Mouse (Mus musculus) forebrain, embryonic 16.5 days (tissue): ENCODE results near the gene Ovol2. TPM values are rescaled to one million over a fixed set of nuclear protein-coding genes. Genes with fewer than 3 reads are reported as not detected.

Source experiments
- ATAC-seq: fragments of 200-750 bp; cut with Nextera tagmentation; 2 replicates; pipeline ENCODE4 v1.8.0; 2017; ENCODE audit warnings: mild to moderate bottlenecking, moderate library complexity
- H3K27ac ChIP-seq: fragments of 300-500 bp; sonication (generic); 2 replicates; pipeline ENCODE4 v1.5.1; 2014; ENCODE audit warnings: low read length, control low read depth
- H3K27me3 ChIP-seq: fragments of 300-500 bp; sonication (generic); replicated peaks from 2 replicates; pipeline ENCODE4 v1.6.1; 2014; ENCODE audit warnings: low read length; ENCODE audit not compliant: control insufficient read depth, insufficient read depth
- H3K36me3 ChIP-seq: fragments of 300-500 bp; sonication (generic); 2 replicates; pipeline ENCODE4 v1.6.1; 2014; ENCODE audit not compliant: control insufficient read depth, insufficient read depth
- H3K4me1 ChIP-seq: fragments of 300-500 bp; sonication (generic); replicated peaks from 2 replicates; pipeline ENCODE4 v1.6.1; 2014; ENCODE audit warnings: low read length; ENCODE audit not compliant: control insufficient read depth, insufficient read depth
- H3K4me2 ChIP-seq: fragments of 300-500 bp; sonication (generic); 2 replicates; pipeline ENCODE4 v1.6.1; 2014; ENCODE audit warnings: mild to moderate bottlenecking, low read length, control low read depth
- H3K4me3 ChIP-seq: fragments of 300-500 bp; sonication (generic); replicated peaks from 2 replicates; pipeline ENCODE4 v1.5.1; 2014; ENCODE audit warnings: mild to moderate bottlenecking, low read length, control low read depth
- H3K9ac ChIP-seq: fragments of 300-500 bp; sonication (generic); replicated peaks from 2 replicates; pipeline ENCODE4 v1.6.1; 2014; ENCODE audit warnings: low read depth, low read length, control low read depth
- H3K9me3 ChIP-seq: fragments of 300-500 bp; sonication (generic); 2 replicates; pipeline ENCODE4 v1.6.1; 2016; ENCODE audit warnings: low read length; ENCODE audit not compliant: control insufficient read depth
- WGBS: fragments of 180-500 bp; shearing (Covaris S2); extraction: QIAGEN DNeasy Blood & Tissue Kit; methylation state at CpG from one replicate; pipeline ENCODE4 v1.1.7; 2014; 5-methylcytosine and 5-hydroxymethylcytosine counted together
- polyA plus RNA-seq: library from polyadenylated mRNA; unstranded; fragments of >200 nt; fragmentation: Nextera tagmentation; extraction: Ambion mirVana; gene quantifications from 2 replicates; pipeline ENCODE4 v1.2.1, GENCODE M21; 2015

Gene Ovol2
- polyA plus RNA-seq, 1 experiment from 2014 or later: not detected

- Histone ChIP-seq H3K27ac (no peak overlapping the region), H3K4me3 (no peak overlapping the region), H3K9ac (no peak overlapping the region), H3K9me3 (no peaks in the 10 kb centered on the region), H3K4me2 (no peak overlapping the region), H3K4me1 (peaks cover 19% of the 10 kb centered on the region), H3K36me3 (no peaks in the 10 kb centered on the region), H3K27me3 (no peaks in the 10 kb centered on the region)
- 71% methylated on average over 3 of the region's 3 CpGs for WGBS
- no peak for ATAC-seq
These were observed 66.8 kb downstream of the Ovol2 start for GRCm38 (mm10) chr2:144265120-144265488.

DNA sequence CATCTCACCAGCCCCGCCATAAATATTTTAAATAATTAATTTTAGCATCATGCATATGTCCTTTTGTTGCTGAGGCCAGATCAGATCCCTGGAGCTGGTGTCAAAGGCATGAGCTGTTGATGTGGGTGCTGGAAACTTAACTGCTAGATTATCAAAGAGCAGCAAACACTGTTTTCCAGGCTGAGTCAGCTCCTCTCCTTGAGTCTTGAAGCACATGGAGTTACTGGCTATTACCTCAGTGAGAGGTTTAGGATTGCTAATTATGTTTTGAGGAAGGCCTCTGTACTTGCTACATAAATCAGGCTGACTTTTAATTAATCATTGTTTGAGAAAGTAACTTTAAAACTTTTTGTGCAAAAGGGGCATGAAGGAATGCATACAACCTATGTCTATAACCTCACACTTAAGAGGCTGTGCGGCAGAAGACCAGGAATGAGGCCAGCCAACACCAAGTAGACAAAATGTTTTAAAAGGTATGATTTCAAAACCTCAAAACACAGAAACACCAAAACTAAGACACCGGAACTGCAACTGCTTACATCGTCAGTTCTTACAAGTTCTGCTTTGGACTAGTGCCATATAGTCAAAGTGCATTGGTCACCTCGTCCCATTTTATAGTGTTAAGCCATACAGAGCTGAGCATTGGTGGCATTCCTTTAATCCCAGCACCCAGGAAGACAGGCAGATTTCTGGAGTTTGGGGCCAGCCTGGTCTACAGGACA lies 67.4 kb downstream of the Ovol2 start:
- Histone ChIP-seq H3K9me3 (no peaks in the 10 kb centered on the region), H3K4me3 (no peak overlapping the region), H3K36me3 (no peaks in the 10 kb centered on the region), H3K27ac (no peak overlapping the region), H3K27me3 (no peaks in the 10 kb centered on the region), H3K4me2 (no peak overlapping the region), H3K9ac (no peak overlapping the region), H3K4me1 (peaks cover 19% of the 10 kb centered on the region)
- WGBS: 73% methylated on average over 5 of the region's 5 CpGs
- ATAC-seq: no peak

GRCm38 (mm10) chr2:144262837-144263236 lies 69.1 kb downstream of the Ovol2 start:
- Histone ChIP-seq H3K4me2 (no peak overlapping the region), H3K4me3 (no peak overlapping the region), H3K27me3 (no peaks in the 10 kb centered on the region), H3K4me1 (peaks cover 6% of the 10 kb centered on the region; the same call in 1 of the 2 replicates), H3K27ac (no peak overlapping the region), H3K9ac (no peak overlapping the region), H3K9me3 (no peaks in the 10 kb centered on the region), H3K36me3 (peaks cover 5% of the 10 kb centered on the region)
- no peak for ATAC-seq
- 95% methylated on average over 2 of the region's 2 CpGs for WGBS

Other genes with a start within 250 kb of the Ovol2 start
- gene Mgme1, start 61.5 kb downstream of the Ovol2 start, polyA plus RNA-seq: 10.8 and 11.4 TPM in 2 replicates
- 55.2 and 64.3 TPM in 2 replicates for gene Snx5, start 61.2 kb downstream of the Ovol2 start, polyA plus RNA-seq
- gene Kat14, start 36.8 kb upstream of the Ovol2 start, polyA plus RNA-seq: 28.3 and 29.2 TPM in 2 replicates
- 2.6 and 3.1 TPM in 2 replicates for gene Pet117, start 36.9 kb upstream of the Ovol2 start, polyA plus RNA-seq
- 7.0 and 8.4 TPM in 2 replicates for gene Dzank1, start 195.3 kb upstream of the Ovol2 start, polyA plus RNA-seq
- gene Polr3f, start 195.6 kb upstream of the Ovol2 start, polyA plus RNA-seq: 31.7 and 34.0 TPM in 2 replicates
- gene Rbbp9, start 218.7 kb upstream of the Ovol2 start, polyA plus RNA-seq: 59.1 and 65.9 TPM in 2 replicates
- 66.5 and 67.5 TPM in 2 replicates for gene Sec23b, start 224.1 kb upstream of the Ovol2 start, polyA plus RNA-seq